In the genomic region with DNA sequence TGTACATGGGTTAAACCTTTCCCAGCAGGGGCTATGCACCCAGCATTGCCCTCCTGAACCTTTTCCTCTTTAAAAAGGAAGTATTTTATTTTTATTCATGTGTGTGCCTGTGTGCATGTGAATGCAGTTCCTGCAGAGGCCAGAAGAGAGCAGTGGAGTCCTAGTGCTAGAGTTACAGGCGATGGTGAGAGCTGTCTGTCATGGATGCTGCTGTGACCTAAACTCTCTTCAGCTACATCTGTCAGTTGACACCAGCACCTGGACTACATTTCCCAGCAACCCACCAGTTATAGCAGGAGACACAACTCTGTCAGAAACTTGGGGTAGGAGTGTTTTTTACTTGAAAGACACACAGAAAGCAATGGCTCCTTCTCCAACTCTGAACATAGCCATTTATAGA, we compare ENCODE assay signal across 10 mouse cellular contexts. TPM values are rescaled to one million over a fixed set of nuclear protein-coding genes. Genes with fewer than 3 reads are reported as not detected.
DNase-seq lines count a peak whose midpoint lies in the region; ATAC-seq and TF ChIP-seq lines count a peak whose summit lies in the region.
"Had no signal": no experiment of that assay in that cellular context is flagged by ENCODE, and none has a peak within 500 bp of the region (broad histone marks: within the 10 kb centered on the region; RNA-seq: fewer than 3 reads in every experiment).

No protein-coding gene starts in this region.

- H3K4me3 ChIP-seq in lung, adult 2 months (replicated peaks; ENCODE audit: extremely low read depth, low read depth, low read length) = no peak overlapping the region
- H3K4me3 ChIP-seq in intestine, embryonic 16.5 days (ENCODE audit: low read length) = no peak overlapping the region

- no peak for ATAC-seq in intestine, embryonic 16.5 days
- ATAC-seq: Patski had no signal

- no peak overlapping the region for H3K9ac ChIP-seq in intestine, embryonic 16.5 days (ENCODE audit: low read depth, low read length)

- no peak for TF ChIP-seq POLR2A in lung, adult 2 months (IDR thresholded peaks at IDR 0.05; ENCODE audit: borderline replicate concordance, extremely low read depth, low read depth, low read length)

- peak; percentile 24 to 32 for DNase-seq in cerebellum, postnatal 10 days
- DNase-seq in cerebellum, postnatal 36 days = no peak
- DNase-seq in lung, adult 2 months = no peak
- DNase-seq in lung, postnatal 36 days = no peak
- DNase-seq in embryo, embryonic 11 days = peak; percentile 16
- peak; percentile 45 to 67 for DNase-seq in thymus, postnatal 10 days (ENCODE audit: low spot score in 2 of 2)
- DNase-seq in Muller cell, postnatal 12 days (ENCODE audit: inconsistent ontology term) = no peak

- H3K27me3 ChIP-seq in intestine, embryonic 16.5 days (replicated peaks; ENCODE audit: control insufficient read depth, insufficient read depth, low read length) = no peaks in the 10 kb centered on the region
- H3K27me3 ChIP-seq: Patski had no signal

- H3K36me3 ChIP-seq in intestine, embryonic 16.5 days (ENCODE audit: control insufficient read depth, insufficient read depth, low read length) = peaks cover 39% of the 10 kb centered on the region

- TF ChIP-seq CTCF in lung, adult 2 months (IDR thresholded peaks at IDR 0.05; ENCODE audit: insufficient read depth, low read length) = peak; percentile 44

- 78% methylated on average over 1 of the region's 1 CpGs for WGBS in lung, adult 2 months
- WGBS in intestine, embryonic 16.5 days = 58% methylated on average over 1 of the region's 1 CpGs

- H3K27ac ChIP-seq in intestine, embryonic 16.5 days (ENCODE audit: low read length) = no peak overlapping the region

- H3K9me3 ChIP-seq in intestine, embryonic 16.5 days (ENCODE audit: control insufficient read depth, low read length) = no peaks in the 10 kb centered on the region

- H3K4me1 ChIP-seq in lung, adult 2 months (ENCODE audit: control insufficient read depth, insufficient read depth, low read length) = no peaks in the 10 kb centered on the region; the same call in 1 of the 2 replicates
- H3K4me1 ChIP-seq in intestine, embryonic 16.5 days (ENCODE audit: control insufficient read depth, insufficient read depth, low read length) = no peaks in the 10 kb centered on the region; the same call in 1 of the 2 replicates

- H3K4me2 ChIP-seq in intestine, embryonic 16.5 days (ENCODE audit: low read depth, low read length) = no peak overlapping the region
- H3K4me2 ChIP-seq: heart, embryonic 11.5 days had no signal

RNA-seq across cellular contexts. Expression of a gene that starts 13.7 kb away (rescaled TPM):
- 9.9 and 10.7 TPM in 2 replicates for polyA plus RNA-seq in lung, adult 2 months (2012; rRNA removed)
- 25.4 and 29.4 TPM in 2 replicates for polyA plus RNA-seq in intestine, embryonic 16.5 days (2015; fragmentation: Nextera tagmentation; extraction: Ambion mirVana)

RNA-seq across cellular contexts. Expression of a gene that starts 14.0 kb away (rescaled TPM):
- 63.4 and 86.7 TPM in 2 replicates for polyA plus RNA-seq in lung, adult 2 months (2012; rRNA removed)
- polyA plus RNA-seq in intestine, embryonic 16.5 days (2015; fragmentation: Nextera tagmentation; extraction: Ambion mirVana) = 98.0 and 105 TPM in 2 replicates

RNA-seq across cellular contexts. Expression of a gene that starts 24.6 kb away (rescaled TPM):
- polyA plus RNA-seq in lung, adult 2 months (2012; rRNA removed) = 2.2 and 3.2 TPM in 2 replicates
- 1.4 and 1.5 TPM in 2 replicates for polyA plus RNA-seq in intestine, embryonic 16.5 days (2015; fragmentation: Nextera tagmentation; extraction: Ambion mirVana)

RNA-seq across cellular contexts. Expression of a gene that starts 42.1 kb away (rescaled TPM):
- not detected in 2 replicates for polyA plus RNA-seq in lung, adult 2 months (2012; rRNA removed)
- polyA plus RNA-seq in intestine, embryonic 16.5 days (2015; fragmentation: Nextera tagmentation; extraction: Ambion mirVana) = not detected in 2 replicates
- polyA plus RNA-seq: heart, embryonic 11.5 days; Patski had no signal

RNA-seq across cellular contexts. Expression of a gene that starts 52.1 kb away (rescaled TPM):
- polyA plus RNA-seq in lung, adult 2 months (2012; rRNA removed) = 103 and 125 TPM in 2 replicates
- polyA plus RNA-seq in intestine, embryonic 16.5 days (2015; fragmentation: Nextera tagmentation; extraction: Ambion mirVana) = 26.4 and 29.0 TPM in 2 replicates

Comparison
In these comparisons a context has a peak if more than half of its experiments do, and no peak if none do; other contexts are left out.
1. DNase-seq: peak in cerebellum, postnatal 10 days (2 of 2), embryo, embryonic 11 days (single experiment) and thymus, postnatal 10 days (2 of 2); none in cerebellum, postnatal 36 days (0 of 2), lung, adult 2 months (single experiment), lung, postnatal 36 days (single experiment) and Muller cell, postnatal 12 days (single experiment).